Mouse (Mus musculus) neural tube, embryonic 12.5 days (tissue): ENCODE measurements around the gene Socs4. TPM values are rescaled to one million over a fixed set of nuclear protein-coding genes. Genes with fewer than 3 reads are reported as not detected.

Source experiments
- ATAC-seq: fragments of 200-750 bp; cut with Nextera tagmentation; 2 replicates; pipeline ENCODE4 v1.8.0; 2017; ENCODE audit warnings: low read depth, mild to moderate bottlenecking, moderate TSS enrichment, moderate library complexity; ENCODE audit not compliant: low FRiP score
- H3K27ac ChIP-seq: fragments of 300-500 bp; sonication (generic); 2 replicates; pipeline ENCODE4 v1.5.1; 2016
- H3K27me3 ChIP-seq: fragments of 300-500 bp; sonication (generic); replicated peaks from 2 replicates; pipeline ENCODE4 v1.6.1; 2016; ENCODE audit warnings: mild to moderate bottlenecking
- H3K36me3 ChIP-seq: fragments of 300-500 bp; sonication (generic); 2 replicates; pipeline ENCODE4 v1.6.1; 2016; ENCODE audit warnings: mild to moderate bottlenecking
- H3K4me1 ChIP-seq: fragments of 300-500 bp; sonication (generic); 2 replicates; pipeline ENCODE4 v1.6.1; 2016
- H3K4me2 ChIP-seq: fragments of 300-500 bp; sonication (generic); replicated peaks from 2 replicates; pipeline ENCODE4 v1.6.1; 2016; ENCODE audit warnings: mild to moderate bottlenecking
- H3K4me3 ChIP-seq: fragments of 300-500 bp; sonication (generic); 2 replicates; pipeline ENCODE4 v1.5.1; 2016
- H3K9ac ChIP-seq: fragments of 300-500 bp; sonication (generic); 2 replicates; pipeline ENCODE4 v1.6.1; 2016; ENCODE audit warnings: mild to moderate bottlenecking
- H3K9me3 ChIP-seq: fragments of 300-500 bp; sonication (generic); 2 replicates; pipeline ENCODE4 v1.6.1; 2016; ENCODE audit warnings: mild to moderate bottlenecking
- WGBS: fragments of 180-500 bp; shearing (Covaris S2); methylation state at CpG from one replicate; pipeline ENCODE4 v1.1.7; 2016; 5-methylcytosine and 5-hydroxymethylcytosine counted together
- polyA plus RNA-seq: library from polyadenylated mRNA; unstranded; fragments of >200 nt; fragmentation: Nextera tagmentation; extraction: Ambion mirVana; gene quantifications from 2 replicates; pipeline ENCODE4 v1.2.1, GENCODE M21; 2016

The Socs4 gene
- polyA plus RNA-seq, 1 experiment from 2014 or later = 5.2 TPM

DNA sequence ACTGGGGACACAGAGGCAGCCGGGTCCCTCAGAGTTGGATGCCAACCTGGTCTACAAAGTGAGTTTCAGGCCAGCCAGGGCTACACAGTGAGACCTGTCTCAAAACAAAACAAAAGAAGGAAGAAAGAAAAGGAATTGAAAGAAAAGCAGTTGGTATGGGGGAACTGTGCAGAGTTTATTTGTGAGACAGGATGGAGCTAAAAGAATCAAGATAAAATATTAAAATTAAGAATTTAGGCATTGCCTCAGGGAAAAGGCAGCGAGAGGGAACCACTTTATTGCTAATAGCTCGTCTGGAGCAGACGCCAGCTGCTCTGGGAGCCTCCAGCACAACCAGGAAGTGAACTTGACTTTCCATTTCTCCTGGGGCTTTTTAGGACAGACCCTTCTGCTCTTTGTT is 17.4 kb downstream of the Socs4 start:
- Histone ChIP-seq H3K27ac (no peak overlapping the region), H3K27me3 (no peaks in the 10 kb centered on the region), H3K9ac (no peak overlapping the region), H3K4me1 (no peaks in the 10 kb centered on the region), H3K4me3 (no peak overlapping the region), H3K9me3 (no peaks in the 10 kb centered on the region), H3K36me3 (peaks cover 9% of the 10 kb centered on the region; the same call in 1 of the 2 replicates), H3K4me2 (no peak overlapping the region)
- ATAC-seq = no peak
- 45% methylated on average over 4 of the region's 4 CpGs for WGBS

DNA sequence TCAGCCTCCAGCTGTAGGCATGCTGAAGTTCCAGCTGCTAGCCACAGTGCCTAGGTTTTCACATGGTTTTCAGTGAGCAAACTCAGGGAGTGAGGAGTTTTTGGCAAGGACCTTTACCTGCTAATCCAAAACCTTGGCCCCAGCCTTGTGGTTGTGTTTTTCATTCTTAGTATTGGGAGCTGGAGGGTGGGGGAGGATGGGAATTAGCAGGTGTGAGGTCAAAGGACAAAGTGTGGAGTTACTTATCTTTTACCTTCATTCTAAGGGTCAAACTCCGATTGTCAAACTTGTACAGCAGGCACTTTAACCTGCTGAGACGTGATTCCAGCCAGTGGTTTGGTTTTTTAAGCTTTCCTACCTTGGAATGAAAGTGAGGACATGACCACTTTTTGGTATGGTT is 19.5 kb downstream of the Socs4 start:
- Histone ChIP-seq H3K4me3 (no peak overlapping the region), H3K27ac (no peak overlapping the region), H3K27me3 (no peaks in the 10 kb centered on the region), H3K9me3 (no peaks in the 10 kb centered on the region), H3K9ac (no peak overlapping the region), H3K4me2 (no peak overlapping the region), H3K4me1 (peaks cover 13% of the 10 kb centered on the region), H3K36me3 (no peaks in the 10 kb centered on the region)
- ATAC-seq = no peak
- 85% methylated on average over 2 of the region's 2 CpGs for WGBS

DNA sequence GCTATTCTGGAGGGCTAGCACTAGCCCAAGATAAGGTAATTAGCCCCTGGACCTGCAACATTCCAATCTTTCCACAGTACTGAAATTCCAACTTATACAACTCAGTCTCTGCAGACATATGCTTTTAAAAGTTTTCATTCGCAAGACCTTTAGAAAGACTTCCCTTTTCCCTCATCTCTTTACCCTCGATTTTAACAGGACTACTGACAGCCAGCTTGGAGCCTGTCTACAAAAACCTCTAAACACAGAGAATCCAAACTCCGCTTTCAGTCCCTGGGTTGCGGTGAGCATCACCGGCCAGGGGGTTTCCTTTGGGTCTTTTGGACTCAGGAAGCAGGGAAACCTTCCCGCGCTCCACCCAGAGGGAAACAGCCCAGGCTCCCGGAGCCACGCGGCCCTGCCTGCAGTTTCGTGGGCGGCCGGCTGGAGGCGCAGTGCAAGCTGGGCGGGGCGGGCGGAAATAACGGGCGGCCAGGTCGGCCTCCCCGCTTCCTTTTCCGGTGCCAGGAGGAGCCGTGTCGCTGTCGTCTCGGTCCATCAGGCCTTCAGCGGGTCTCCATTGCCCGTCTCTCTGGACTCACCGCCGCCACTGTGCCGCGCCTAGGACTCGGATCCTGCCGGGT is 21.2 kb downstream of the Socs4 start, which contains the start of gene Mapk1ip1l:
TSS of gene Mapk1ip1l (plus strand) at position 482 of the 623 bp plus-strand sequence.
- no peaks in the 10 kb centered on the region for H3K9me3 ChIP-seq
- peaks cover 15% of the 10 kb centered on the region for H3K4me1 ChIP-seq
- peak within 1 kb of the TSS; percentile 82 for H3K4me2 ChIP-seq
- no peaks in the 10 kb centered on the region for H3K27me3 ChIP-seq
- peak within 1 kb of the TSS; percentile 96 for H3K4me3 ChIP-seq
- ATAC-seq = peak; percentile 86
- WGBS = 2% methylated on average over 34 of the region's 34 CpGs
- H3K36me3 ChIP-seq = 0 out of 2 replicates have a peak, but pooled peaks cover 4% of the 10 kb centered on the region
- H3K27ac ChIP-seq = peak within 1 kb of the TSS; percentile 99
- H3K9ac ChIP-seq = peak within 1 kb of the TSS; percentile 95

DNA sequence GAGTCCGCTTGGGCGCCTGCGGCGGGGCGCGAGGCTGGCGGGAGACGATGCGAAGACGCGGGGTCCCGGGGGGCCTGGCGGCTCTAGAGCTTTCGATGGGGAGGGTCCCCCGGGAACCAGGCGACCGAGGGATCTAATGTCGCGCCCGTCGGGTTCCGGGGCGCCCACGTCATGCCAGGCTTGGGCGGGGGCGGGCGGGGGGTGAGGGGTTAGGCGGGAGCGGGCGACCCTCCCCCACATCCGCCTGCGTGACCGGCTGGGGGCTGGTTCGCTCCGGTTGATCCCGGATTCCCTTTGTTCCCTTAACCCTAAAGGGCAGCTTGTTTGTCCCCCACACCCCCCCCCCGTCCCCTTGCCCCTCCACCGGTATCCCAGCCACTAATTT is 21.7 kb downstream of the Socs4 start:
- ATAC-seq = peak; percentile 88
- no peaks in the 10 kb centered on the region for H3K27me3 ChIP-seq
- peak overlapping the region; percentile 95 for H3K9ac ChIP-seq
- H3K9me3 ChIP-seq = no peaks in the 10 kb centered on the region
- H3K4me3 ChIP-seq = peak overlapping the region; percentile 96
- under 1% methylated on average over 38 of the region's 38 CpGs for WGBS
- peaks cover 17% of the 10 kb centered on the region for H3K4me1 ChIP-seq
- H3K27ac ChIP-seq = peak overlapping the region; percentile 99
- peak overlapping the region; percentile 82 for H3K4me2 ChIP-seq
- H3K36me3 ChIP-seq = 0 out of 2 replicates have a peak, but pooled peaks cover 4% of the 10 kb centered on the region

DNA sequence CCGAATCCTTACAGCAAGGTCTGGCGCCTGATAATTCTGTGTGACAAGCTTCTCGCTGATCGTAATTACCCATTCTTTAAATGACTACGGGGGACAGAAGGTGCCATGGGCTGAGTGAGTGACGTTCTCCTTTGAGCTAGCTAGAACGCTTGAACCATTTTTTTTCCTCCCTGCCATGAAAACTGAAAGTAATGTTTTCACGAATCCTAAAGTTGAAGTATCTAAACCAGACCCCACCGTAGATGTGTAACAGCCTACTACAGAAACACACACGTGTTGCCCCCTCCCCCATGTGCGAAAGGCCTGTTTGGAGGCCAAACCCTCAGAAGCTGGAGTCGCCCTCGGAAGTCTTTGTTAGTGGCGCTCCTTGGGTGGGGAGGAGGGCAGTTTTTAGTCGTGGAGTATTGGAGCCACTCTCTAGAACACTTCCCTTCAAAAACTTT is 22.1 kb downstream of the Socs4 start:
- H3K4me2 ChIP-seq = peak overlapping the region; percentile 82
- H3K9ac ChIP-seq = peak overlapping the region; percentile 95
- under 1% methylated on average over 15 of the region's 15 CpGs for WGBS
- H3K27ac ChIP-seq = peak overlapping the region; percentile 99
- H3K4me1 ChIP-seq = peaks cover 17% of the 10 kb centered on the region
- no peaks in the 10 kb centered on the region for H3K27me3 ChIP-seq
- no peaks in the 10 kb centered on the region for H3K9me3 ChIP-seq
- H3K4me3 ChIP-seq = peak overlapping the region; percentile 96
- peak; percentile 55 for ATAC-seq
- 0 out of 2 replicates have a peak, but pooled peaks cover 4% of the 10 kb centered on the region for H3K36me3 ChIP-seq

DNA sequence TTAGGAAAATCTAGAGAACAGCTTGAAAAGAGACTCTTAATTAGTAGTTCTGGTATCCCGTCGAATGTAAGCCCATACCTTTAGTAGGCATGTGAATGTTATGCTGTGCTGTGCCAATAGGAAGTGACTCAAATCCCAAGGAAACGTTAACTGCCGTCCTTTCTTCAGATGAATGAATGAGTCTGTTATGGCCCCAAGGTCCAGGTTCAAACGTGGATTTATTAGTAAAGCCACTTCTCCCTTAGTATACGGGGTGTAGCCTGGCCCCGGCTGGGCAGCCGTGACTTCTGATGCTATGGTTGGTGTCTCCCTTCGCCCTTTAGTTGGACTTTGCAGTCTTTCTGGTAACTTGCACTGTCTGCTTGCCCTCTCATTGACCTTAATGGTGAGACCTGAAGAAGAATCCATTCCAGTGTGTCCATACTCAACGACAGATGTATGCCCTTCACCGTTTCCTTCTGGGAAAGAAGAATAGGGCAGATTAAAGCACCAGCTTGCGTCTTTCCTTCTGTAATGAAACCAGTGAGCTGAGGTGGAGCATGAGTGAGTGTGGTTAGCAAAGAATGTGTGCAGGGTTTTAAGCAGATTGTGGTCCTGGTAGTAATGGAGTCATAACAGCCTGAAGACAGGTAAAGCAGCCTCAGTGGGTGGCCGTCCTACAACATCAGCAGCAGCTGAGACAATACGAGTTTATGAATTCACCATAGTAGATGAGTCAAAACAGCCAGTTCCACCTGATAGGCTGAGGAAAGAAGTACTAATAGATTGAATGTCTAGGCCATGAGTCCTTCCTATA is 26.4 kb downstream of the Socs4 start:
- H3K9ac ChIP-seq = no peak overlapping the region
- no peak overlapping the region for H3K4me2 ChIP-seq
- no peak overlapping the region for H3K27ac ChIP-seq
- H3K9me3 ChIP-seq = no peaks in the 10 kb centered on the region
- peaks cover 17% of the 10 kb centered on the region for H3K4me1 ChIP-seq
- no peaks in the 10 kb centered on the region for H3K27me3 ChIP-seq
- peaks cover 8% of the 10 kb centered on the region; the same call in 1 of the 2 replicates for H3K36me3 ChIP-seq
- no peak overlapping the region for H3K4me3 ChIP-seq
- WGBS = 85% methylated on average over 14 of the region's 14 CpGs
- ATAC-seq = no peak

DNA sequence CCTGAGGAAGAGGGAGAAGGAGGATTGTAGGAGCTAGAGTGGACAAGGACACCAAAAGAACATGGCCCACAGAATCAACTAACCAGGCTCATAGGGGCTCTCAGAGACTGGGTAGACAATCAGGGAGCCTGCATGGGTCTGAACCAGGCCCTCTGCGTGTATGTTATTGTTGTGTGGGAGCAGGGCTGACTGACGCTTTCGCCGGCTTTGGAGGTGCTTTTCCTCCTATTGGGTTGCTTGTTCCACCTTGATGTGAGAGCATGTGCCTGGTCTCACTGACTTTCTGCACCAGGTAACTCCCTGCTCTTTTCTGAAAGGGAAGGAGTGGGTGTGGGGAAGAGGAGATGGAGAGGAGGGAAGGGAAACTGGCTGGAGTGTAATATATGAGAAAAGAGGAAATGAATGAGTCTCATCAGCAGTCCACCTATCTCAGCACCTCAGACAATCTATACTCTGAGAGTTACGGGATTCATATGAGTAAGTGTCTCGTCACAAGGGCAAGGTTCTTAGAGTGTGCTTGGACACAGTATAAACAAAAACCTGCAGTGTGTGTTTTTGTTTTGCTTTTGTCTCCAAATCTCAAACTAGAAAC is 28.2 kb downstream of the Socs4 start:
- peaks cover 22% of the 10 kb centered on the region for H3K36me3 ChIP-seq
- H3K4me1 ChIP-seq = peaks cover 12% of the 10 kb centered on the region
- ATAC-seq = no peak
- H3K9ac ChIP-seq = no peak overlapping the region
- H3K27ac ChIP-seq = no peak overlapping the region
- 93% methylated on average over 6 of the region's 6 CpGs for WGBS
- H3K4me2 ChIP-seq = no peak overlapping the region
- no peaks in the 10 kb centered on the region for H3K27me3 ChIP-seq
- H3K9me3 ChIP-seq = no peaks in the 10 kb centered on the region
- no peak overlapping the region for H3K4me3 ChIP-seq

DNA sequence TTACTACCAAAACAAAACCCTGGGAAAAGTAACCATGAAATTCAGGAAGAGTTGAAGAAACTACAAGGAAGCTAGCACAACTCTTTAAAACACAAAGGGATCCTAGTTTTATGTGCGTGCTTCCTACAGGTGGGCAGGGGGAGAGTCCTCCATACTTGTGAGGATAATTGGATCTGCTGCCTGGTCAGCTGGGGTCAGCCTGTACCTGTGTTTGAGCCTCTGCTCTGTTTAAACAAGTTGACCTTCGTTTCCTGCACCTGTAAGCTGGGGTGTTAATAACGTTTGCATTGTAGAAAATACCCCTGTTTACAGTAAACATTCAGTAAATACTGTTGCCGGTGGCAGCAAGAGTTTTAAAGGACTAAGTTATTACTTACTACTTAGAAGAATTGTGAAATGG is 29.2 kb downstream of the Socs4 start:
- Histone ChIP-seq H3K4me1 (peaks cover 4% of the 10 kb centered on the region), H3K36me3 (peaks cover 32% of the 10 kb centered on the region), H3K4me2 (no peak overlapping the region), H3K27ac (no peak overlapping the region), H3K4me3 (no peak overlapping the region), H3K9me3 (no peaks in the 10 kb centered on the region), H3K27me3 (no peaks in the 10 kb centered on the region), H3K9ac (no peak overlapping the region)
- WGBS = 86% methylated on average over 4 of the region's 4 CpGs
- ATAC-seq = no peak

DNA sequence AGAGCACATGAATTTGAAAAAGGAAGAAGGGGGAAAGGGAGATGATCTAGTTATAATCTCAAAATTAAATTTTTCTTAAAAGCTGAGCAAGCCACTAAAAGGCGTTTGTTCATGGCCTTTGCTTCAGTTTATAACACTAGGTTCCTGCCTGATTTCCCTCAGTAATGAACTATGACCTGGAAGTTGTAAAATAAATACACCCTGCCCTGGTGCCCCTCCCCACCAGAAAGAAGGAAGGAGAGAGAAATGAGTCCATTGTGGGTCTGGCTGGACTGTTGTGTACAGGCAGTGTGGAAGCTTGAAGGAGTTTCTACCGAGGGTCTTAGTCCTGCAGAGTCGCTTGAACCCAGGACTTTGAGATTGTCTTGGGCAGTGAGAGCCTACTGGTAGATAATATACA is 30.9 kb downstream of the Socs4 start:
- no peak overlapping the region for H3K4me2 ChIP-seq

DNA sequence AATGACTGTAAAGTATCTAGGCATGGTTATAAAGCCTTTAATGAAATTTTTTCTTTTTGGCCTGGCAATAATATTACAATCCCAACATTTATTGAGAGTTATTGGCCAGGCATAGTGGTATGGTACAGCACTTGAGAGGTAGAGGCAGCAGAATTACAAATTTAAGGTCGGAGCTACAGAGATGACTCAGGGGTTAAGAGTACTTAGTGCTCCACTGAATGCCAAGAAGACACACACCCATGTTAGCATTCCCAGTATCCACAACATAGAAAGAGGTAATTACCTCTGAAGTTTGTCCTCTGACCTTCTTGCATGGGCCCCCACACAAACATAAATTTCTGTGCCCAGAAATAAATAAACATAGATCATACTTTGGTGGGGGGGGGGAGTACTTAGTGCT is 32.3 kb downstream of the Socs4 start:
- no peaks in the 10 kb centered on the region for H3K4me1 ChIP-seq
- no peak overlapping the region for H3K4me3 ChIP-seq
- H3K9me3 ChIP-seq = no peaks in the 10 kb centered on the region
- H3K27me3 ChIP-seq = no peaks in the 10 kb centered on the region
- ATAC-seq = no peak
- 96% methylated on average over 1 of the region's 1 CpGs for WGBS
- H3K36me3 ChIP-seq = peaks cover 48% of the 10 kb centered on the region
- H3K4me2 ChIP-seq = no peak overlapping the region
- H3K9ac ChIP-seq = no peak overlapping the region
- H3K27ac ChIP-seq = no peak overlapping the region

More for the DNA sequence above, 30.9 kb downstream of the Socs4 start:
- peaks cover 4% of the 10 kb centered on the region for H3K4me1 ChIP-seq
- H3K27me3 ChIP-seq = no peaks in the 10 kb centered on the region
- H3K27ac ChIP-seq = no peak overlapping the region
- peaks cover 41% of the 10 kb centered on the region for H3K36me3 ChIP-seq
- H3K4me3 ChIP-seq = no peak overlapping the region
- no peak for ATAC-seq
- no peak overlapping the region for H3K9ac ChIP-seq
- WGBS = 90% methylated on average over 3 of the region's 3 CpGs
- no peaks in the 10 kb centered on the region for H3K9me3 ChIP-seq

DNA sequence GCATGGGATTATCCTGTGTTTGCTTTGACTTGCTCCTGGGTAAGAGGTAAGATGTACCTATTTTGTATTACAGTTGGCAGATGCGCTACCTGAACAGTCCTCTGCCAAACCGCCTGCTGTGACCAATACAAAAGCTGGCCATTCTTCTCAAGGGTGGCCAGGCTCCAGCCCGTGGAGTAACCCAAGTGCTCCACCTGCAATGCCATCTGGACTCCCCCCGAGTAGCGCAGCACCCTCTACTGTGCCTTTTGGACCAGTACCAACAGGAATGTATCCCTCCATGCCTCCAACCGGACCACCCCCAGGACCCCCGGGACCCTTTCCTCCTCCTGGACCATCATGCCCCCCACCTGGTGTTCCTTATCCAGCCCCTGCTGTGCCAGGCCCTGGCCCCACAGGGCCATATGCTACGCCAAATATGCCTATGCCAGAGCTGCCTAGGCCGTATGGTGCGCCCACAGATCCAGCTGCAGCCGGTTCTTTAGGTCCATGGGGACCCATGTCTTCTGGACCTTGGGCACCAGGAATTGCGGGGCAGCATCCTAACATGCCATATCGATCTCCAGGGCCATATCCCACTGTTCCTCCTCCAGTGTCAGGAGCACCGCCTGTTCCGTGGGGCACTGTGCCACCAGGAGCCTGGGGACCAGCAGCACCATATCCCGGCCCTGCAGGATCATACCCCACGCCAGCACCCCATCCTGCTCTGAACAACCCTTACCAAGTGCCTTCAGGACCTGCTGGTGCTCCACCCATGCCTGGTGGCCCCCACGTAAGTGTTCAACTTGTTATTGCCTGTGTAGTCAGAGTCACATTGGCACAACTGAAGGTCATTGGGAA is 33.8 kb downstream of the Socs4 start:
- Histone ChIP-seq H3K27ac (no peak overlapping the region), H3K36me3 (peaks cover 57% of the 10 kb centered on the region), H3K4me2 (no peak overlapping the region), H3K27me3 (no peaks in the 10 kb centered on the region), H3K9ac (no peak overlapping the region), H3K4me1 (no peaks in the 10 kb centered on the region), H3K4me3 (no peak overlapping the region), H3K9me3 (no peaks in the 10 kb centered on the region)
- WGBS = 93% methylated on average over 18 of the region's 18 CpGs
- no peak for ATAC-seq
